ENCODE assay signal across 8 mouse cellular contexts in the genomic region with DNA sequence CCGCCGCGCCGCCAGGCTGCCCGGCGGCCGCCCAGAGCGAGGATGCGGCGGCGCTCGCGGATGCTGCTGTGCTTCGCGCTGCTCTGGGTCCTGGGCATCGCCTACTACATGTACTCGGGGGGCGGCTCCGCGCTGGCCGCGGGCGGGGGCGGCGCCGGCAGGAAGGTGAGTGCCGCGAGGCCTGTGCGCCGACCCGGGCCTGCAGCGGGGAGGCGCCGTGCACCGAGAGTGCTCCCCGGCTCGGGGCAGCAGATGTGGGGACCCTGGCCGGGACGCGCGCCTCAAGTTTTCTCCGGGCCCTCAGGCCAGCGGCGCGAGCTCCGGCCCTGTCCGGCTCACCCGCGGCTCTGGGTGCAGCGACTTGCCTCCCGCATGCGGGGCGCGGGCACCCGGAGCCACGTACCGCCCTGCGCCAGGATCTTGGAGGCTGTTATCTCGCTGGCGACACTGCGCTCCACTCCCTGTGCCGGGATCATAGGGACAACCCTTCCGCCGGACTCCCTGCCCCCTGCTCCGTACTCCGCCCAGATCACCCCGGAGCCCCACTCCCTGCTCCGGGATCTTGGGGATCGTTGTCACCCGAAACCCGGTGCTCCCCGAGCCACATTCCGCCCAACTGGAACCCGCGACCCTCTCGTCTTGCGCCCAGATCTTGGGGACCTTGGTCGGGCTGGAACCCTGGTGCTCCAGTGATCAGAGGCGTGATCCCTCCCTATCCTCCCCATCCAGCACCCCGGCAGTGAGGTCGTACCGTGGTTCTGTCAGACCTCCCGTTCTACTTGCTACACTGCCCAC. TPM values are rescaled to one million over a fixed set of nuclear protein-coding genes. Genes with fewer than 3 reads are reported as not detected.
A peak's percentile ranks its signal among the peaks of the same experiment; 100 is the strongest.
DNase-seq lines count a peak whose midpoint lies in the region; ATAC-seq and TF ChIP-seq lines count a peak whose summit lies in the region.

No protein-coding gene starts in this region.

- WGBS in thymus, adult 2 months = 2% methylated on average over 83 of the region's 83 CpGs
- WGBS in forebrain, embryonic 13.5 days = under 1% methylated on average over 73 of the region's 83 CpGs
- under 1% methylated on average over 83 of the region's 83 CpGs for WGBS in hindbrain, embryonic 10.5 days
- WGBS in liver, adult 2 months = 2% methylated on average over 63 of the region's 83 CpGs

- no peaks in the 10 kb centered on the region for H3K36me3 ChIP-seq in thymus, adult 2 months (ENCODE audit: control insufficient read depth, insufficient read depth, low read length)
- no peaks in the 10 kb centered on the region for H3K36me3 ChIP-seq in forebrain, embryonic 13.5 days (ENCODE audit: poor library complexity, severe bottlenecking)
- 0 out of 2 replicates have a peak, but pooled peaks cover 6% of the 10 kb centered on the region for H3K36me3 ChIP-seq in hindbrain, embryonic 10.5 days
- H3K36me3 ChIP-seq in liver, adult 2 months (ENCODE audit: control insufficient read depth, insufficient read depth, low read length) = no peaks in the 10 kb centered on the region
- no peaks in the 10 kb centered on the region for H3K36me3 ChIP-seq in myocyte (ENCODE audit: control insufficient read depth, insufficient read depth)

- H3K9me3 ChIP-seq in forebrain, embryonic 13.5 days (replicated peaks) = no peaks in the 10 kb centered on the region
- H3K9me3 ChIP-seq in hindbrain, embryonic 10.5 days = no peaks in the 10 kb centered on the region

- ATAC-seq in forebrain, embryonic 13.5 days = peak; percentile 84

- peaks cover 39% of the 10 kb centered on the region for H3K4me1 ChIP-seq in thymus, adult 2 months (replicated peaks; ENCODE audit: control insufficient read depth, insufficient read depth, low read length)
- peaks cover 36% of the 10 kb centered on the region for H3K4me1 ChIP-seq in forebrain, embryonic 13.5 days
- H3K4me1 ChIP-seq in hindbrain, embryonic 10.5 days (replicated peaks) = peaks cover 52% of the 10 kb centered on the region
- H3K4me1 ChIP-seq in liver, adult 2 months (ENCODE audit: control insufficient read depth, insufficient read depth, low read length) = peaks cover 6% of the 10 kb centered on the region; the same call in 1 of the 2 replicates

- DNase-seq in thymus, adult 2 months = peak; percentile 73
- DNase-seq in thymus, postnatal 0 days (ENCODE audit: low spot score) = no peak
- peak; percentile 20 for DNase-seq in brain, embryonic 14.5 days (ENCODE audit: low read depth)
- peak; percentile 68 for DNase-seq in hindbrain, embryonic 10.5 days (ENCODE audit: low spot score)
- DNase-seq in liver, adult 2 months (ENCODE audit: extremely low read depth, low read depth, low spot score) = peak; percentile 57
- peak; percentile 66 to 67 for DNase-seq in urinary bladder, postnatal 4 days (ENCODE audit: low spot score in 2 of 2)

- TF ChIP-seq POLR2A in thymus, adult 2 months (IDR thresholded peaks at IDR 0.05; ENCODE audit: control insufficient read depth, extremely low read depth, insufficient read depth, low read length, poor library complexity) = peak; percentile 69
- TF ChIP-seq POLR2A in brain, embryonic 14.5 days (IDR thresholded peaks at IDR 0.05; ENCODE audit: borderline replicate concordance, extremely low read depth, insufficient read depth, insufficient read length, poor library complexity, severe bottlenecking) = peak; percentile 47; the same call in 1 of the 2 replicates
- TF ChIP-seq POLR2A in liver, adult 2 months (IDR thresholded peaks at IDR 0.05; ENCODE audit: extremely low read depth, insufficient read depth, low read length) = no peak
- peak; percentile 70 for TF ChIP-seq POLR2A in myocyte (IDR thresholded peaks at IDR 0.05; ENCODE audit: insufficient read length, low read depth)

- H3K27ac ChIP-seq in thymus, adult 2 months (ENCODE audit: control insufficient read depth, insufficient read depth, low read length) = no peak overlapping the region
- H3K27ac ChIP-seq in forebrain, embryonic 13.5 days = peak overlapping the region; percentile 68
- H3K27ac ChIP-seq in hindbrain, embryonic 10.5 days = peak overlapping the region; percentile 94
- H3K27ac ChIP-seq in liver, adult 2 months (replicated peaks; ENCODE audit: insufficient read depth, low read depth, low read length) = peak overlapping the region; percentile 29

- 0 out of 2 replicates have a peak, but pooled peaks have one; percentile 40 for TF ChIP-seq CTCF in thymus, adult 2 months (IDR thresholded peaks at IDR 0.05; ENCODE audit: borderline replicate concordance, control insufficient read depth, extremely low read depth, insufficient read depth, low read length, poor library complexity)
- no peak for TF ChIP-seq CTCF in brain, embryonic 14.5 days (IDR thresholded peaks at IDR 0.05; ENCODE audit: borderline replicate concordance, extremely low read depth, insufficient read depth, insufficient read length)
- peak; percentile 21; the same call in 1 of the 2 replicates for TF ChIP-seq CTCF in liver, adult 2 months (IDR thresholded peaks at IDR 0.05; ENCODE audit: low read depth, low read length)

- peak overlapping the region; percentile 98 for H3K4me2 ChIP-seq in forebrain, embryonic 13.5 days
- peak overlapping the region; percentile 93 for H3K4me2 ChIP-seq in myocyte (ENCODE audit: low read depth)

- H3ac ChIP-seq in myocyte (ENCODE audit: control insufficient read depth, insufficient read length) = peak overlapping the region; percentile 85

- H3K4me3 ChIP-seq in thymus, adult 2 months (ENCODE audit: control insufficient read depth, insufficient read depth, low read length) = peak overlapping the region; percentile 87
- peak overlapping the region; percentile 93 for H3K4me3 ChIP-seq in forebrain, embryonic 13.5 days
- peak overlapping the region; percentile 96 for H3K4me3 ChIP-seq in hindbrain, embryonic 10.5 days
- H3K4me3 ChIP-seq in liver, adult 2 months (ENCODE audit: insufficient read depth, low read depth, low read length) = peak overlapping the region; percentile 79
- H3K4me3 ChIP-seq in myocyte = peak overlapping the region; percentile 76

- no peaks in the 10 kb centered on the region for H3K27me3 ChIP-seq in thymus, adult 2 months (ENCODE audit: control insufficient read depth, insufficient read depth, low read length)
- H3K27me3 ChIP-seq in forebrain, embryonic 13.5 days = no peaks in the 10 kb centered on the region
- H3K27me3 ChIP-seq in hindbrain, embryonic 10.5 days (ENCODE audit: insufficient read depth, poor library complexity, severe bottlenecking) = 0 out of 2 replicates have a peak, but pooled peaks cover 12% of the 10 kb centered on the region
- no peaks in the 10 kb centered on the region for H3K27me3 ChIP-seq in liver, adult 2 months (ENCODE audit: control insufficient read depth, insufficient read depth, low read length)
- no peaks in the 10 kb centered on the region for H3K27me3 ChIP-seq in myocyte (ENCODE audit: control insufficient read depth, insufficient read depth, insufficient read length)

- peak overlapping the region; percentile 93 for H3K9ac ChIP-seq in forebrain, embryonic 13.5 days
- H3K9ac ChIP-seq in liver, adult 2 months (ENCODE audit: low read depth, low read length) = peak overlapping the region; percentile 69

- peaks cover 26% of the 10 kb centered on the region for H3K79me2 ChIP-seq in liver, adult 2 months (ENCODE audit: control insufficient read depth, insufficient read depth, low read length)
- peaks cover 32% of the 10 kb centered on the region for H3K79me2 ChIP-seq in myocyte (ENCODE audit: control insufficient read depth, insufficient read depth)

TF ChIP-seq in myocyte, 11 proteins besides CTCF, POLR2A, EP300 and RAD21:
- TF ChIP-seq POLR2AphosphoS2 (IDR thresholded peaks at IDR 0.05; ENCODE audit: insufficient read length, low read depth) (peak; percentile 61), USF1 (IDR thresholded peaks at IDR 0.05; ENCODE audit: low read depth) (no peak), MYOD1 (IDR thresholded peaks at IDR 0.05; ENCODE audit: control insufficient read depth in 1 of 3, insufficient read length in 2 of 3, low read depth in 2 of 3) (peak in 1 of 3 experiments; percentile 17)

RNA-seq across cellular contexts. Expression of a gene that starts 0.5 kb away (rescaled TPM):
- 22.2 and 29.0 TPM in 2 replicates for polyA plus RNA-seq in thymus, adult 2 months (2012; rRNA removed)
- 70.9 and 73.9 TPM in 2 replicates for polyA plus RNA-seq in thymus, postnatal 0 days (2015; fragmentation: Nextera tagmentation; extraction: Ambion mirVana)
- 42.0 and 50.3 TPM in 2 replicates for polyA plus RNA-seq in brain, embryonic 14.5 days (2012; rRNA removed)
- 31.1 and 38.6 TPM in 2 replicates for polyA plus RNA-seq in forebrain, embryonic 13.5 days (2015; fragmentation: Nextera tagmentation; extraction: Ambion mirVana)
- polyA plus RNA-seq in hindbrain, embryonic 10.5 days (2016; fragmentation: Nextera tagmentation; extraction: Ambion mirVana) = 42.2 and 56.0 TPM in 2 replicates
- total RNA-seq in liver, adult 2 months (2014; rRNA removed) = 9.3 and 11.3 TPM in 2 replicates
- polyA plus RNA-seq in liver, adult 2 months (2012; rRNA removed) = 7.3 and 11.3 TPM in 2 replicates
- 59.4 TPM for polyA plus RNA-seq in myocyte (2012; fragmentation: generic; extraction: Trizol)
